Mouse (Mus musculus): ENCODE results near the gene Ctse. TPM values are rescaled to one million over a fixed set of nuclear protein-coding genes. Genes with fewer than 3 reads are reported as not detected.

The Ctse gene
- polyA plus RNA-seq, 1 experiment from 2014 or later: 0.95 TPM

GRCm38 (mm10) chr1:131689899-131690298 is 51.8 kb downstream of the Ctse start:
- no peaks in the 10 kb centered on the region for H3K27me3 ChIP-seq (ENCODE audit: control insufficient read depth, insufficient read depth, low read depth, low read length)
- no peak overlapping the region for H3K4me2 ChIP-seq (ENCODE audit: low read depth, low read length)
- no peaks in the 10 kb centered on the region for H3K9me3 ChIP-seq (ENCODE audit: control insufficient read depth, low read length)
- H3K9ac ChIP-seq (ENCODE audit: low read length): no peak overlapping the region
- 84% methylated on average over 5 of the region's 5 CpGs for WGBS
- no peaks in the 10 kb centered on the region for H3K36me3 ChIP-seq (ENCODE audit: control insufficient read depth, insufficient read depth, low read length)
- no peak overlapping the region for H3K4me3 ChIP-seq (ENCODE audit: low read length)
- ATAC-seq (ENCODE audit: low read depth): no peak
- H3K27ac ChIP-seq (ENCODE audit: low read length): no peak overlapping the region
- H3K4me1 ChIP-seq (replicated peaks; ENCODE audit: control insufficient read depth, insufficient read depth, low read length): no peaks in the 10 kb centered on the region

GRCm38 (mm10) chr1:131690435-131690834 is 52.3 kb downstream of the Ctse start:
- H3K36me3 ChIP-seq (ENCODE audit: control insufficient read depth, insufficient read depth, low read length): no peaks in the 10 kb centered on the region
- no peak overlapping the region for H3K9ac ChIP-seq (ENCODE audit: low read length)
- no peaks in the 10 kb centered on the region for H3K27me3 ChIP-seq (ENCODE audit: control insufficient read depth, insufficient read depth, low read depth, low read length)
- WGBS: 29% methylated on average over 3 of the region's 3 CpGs
- no peak overlapping the region for H3K4me2 ChIP-seq (ENCODE audit: low read depth, low read length)
- H3K4me1 ChIP-seq (replicated peaks; ENCODE audit: control insufficient read depth, insufficient read depth, low read length): no peaks in the 10 kb centered on the region
- no peaks in the 10 kb centered on the region for H3K9me3 ChIP-seq (ENCODE audit: control insufficient read depth, low read length)
- H3K4me3 ChIP-seq (ENCODE audit: low read length): no peak overlapping the region
- no peak overlapping the region for H3K27ac ChIP-seq (ENCODE audit: low read length)
- ATAC-seq (ENCODE audit: low read depth): peak; percentile 76

DNA sequence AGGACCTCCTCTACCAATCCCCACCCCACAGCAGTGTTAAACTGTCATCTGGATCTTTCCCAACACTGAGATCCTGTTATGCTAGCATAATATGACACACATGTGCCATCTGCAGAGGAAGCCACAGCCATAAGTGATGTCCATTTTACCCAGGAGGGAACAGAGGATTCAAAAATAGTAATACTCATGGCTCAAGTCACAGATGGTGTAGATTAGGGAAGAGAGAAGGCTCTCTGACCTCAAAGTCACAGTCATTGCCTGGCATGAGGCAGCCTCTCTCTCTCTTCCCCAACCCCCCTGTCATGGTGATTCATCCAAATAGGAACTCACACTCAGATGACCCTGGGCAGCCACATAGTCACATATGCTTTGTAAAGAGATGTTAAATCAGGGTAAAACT is 53.2 kb downstream of the Ctse start:
- no peak for ATAC-seq (ENCODE audit: low read depth)
- H3K4me2 ChIP-seq (ENCODE audit: low read depth, low read length): no peak overlapping the region
- H3K9me3 ChIP-seq (ENCODE audit: control insufficient read depth, low read length): no peaks in the 10 kb centered on the region
- H3K4me1 ChIP-seq (replicated peaks; ENCODE audit: control insufficient read depth, insufficient read depth, low read length): no peaks in the 10 kb centered on the region
- H3K27ac ChIP-seq (ENCODE audit: low read length): no peak overlapping the region
- H3K9ac ChIP-seq (ENCODE audit: low read length): no peak overlapping the region
- H3K27me3 ChIP-seq (ENCODE audit: control insufficient read depth, insufficient read depth, low read depth, low read length): no peaks in the 10 kb centered on the region
- no peaks in the 10 kb centered on the region for H3K36me3 ChIP-seq (ENCODE audit: control insufficient read depth, insufficient read depth, low read length)
- no peak overlapping the region for H3K4me3 ChIP-seq (ENCODE audit: low read length)

- Histone ChIP-seq H3K36me3 (ENCODE audit: control insufficient read depth, insufficient read depth, low read length) (no peaks in the 10 kb centered on the region), H3K4me1 (replicated peaks; ENCODE audit: control insufficient read depth, insufficient read depth, low read length) (no peaks in the 10 kb centered on the region), H3K9me3 (ENCODE audit: control insufficient read depth, low read length) (no peaks in the 10 kb centered on the region), H3K4me2 (ENCODE audit: low read depth, low read length) (no peak overlapping the region), H3K4me3 (ENCODE audit: low read length) (no peak overlapping the region), H3K9ac (ENCODE audit: low read length) (no peak overlapping the region), H3K27ac (ENCODE audit: low read length) (no peak overlapping the region), H3K27me3 (ENCODE audit: control insufficient read depth, insufficient read depth, low read depth, low read length) (no peaks in the 10 kb centered on the region)
- ATAC-seq (ENCODE audit: low read depth): no peak; the same call in 1 of the 2 replicates
- WGBS: 64% methylated on average over 2 of the region's 2 CpGs
Measured at GRCm38 (mm10) chr1:131695308-131695707, 57.2 kb downstream of the Ctse start.

GRCm38 (mm10) chr1:131696325-131696724 is 58.2 kb downstream of the Ctse start:
- WGBS: 45% methylated on average over 4 of the region's 4 CpGs
- Histone ChIP-seq H3K9me3 (ENCODE audit: control insufficient read depth, low read length) (no peaks in the 10 kb centered on the region), H3K4me1 (replicated peaks; ENCODE audit: control insufficient read depth, insufficient read depth, low read length) (no peaks in the 10 kb centered on the region), H3K4me3 (ENCODE audit: low read length) (no peak overlapping the region), H3K4me2 (ENCODE audit: low read depth, low read length) (no peak overlapping the region), H3K9ac (ENCODE audit: low read length) (no peak overlapping the region), H3K36me3 (ENCODE audit: control insufficient read depth, insufficient read depth, low read length) (no peaks in the 10 kb centered on the region), H3K27ac (ENCODE audit: low read length) (no peak overlapping the region), H3K27me3 (ENCODE audit: control insufficient read depth, insufficient read depth, low read depth, low read length) (no peaks in the 10 kb centered on the region)
- no peak for ATAC-seq (ENCODE audit: low read depth)

GRCm38 (mm10) chr1:131698770-131699169 is 60.7 kb downstream of the Ctse start:
- WGBS: 86% methylated on average over 3 of the region's 3 CpGs
- H3K27ac ChIP-seq (ENCODE audit: low read length): no peak overlapping the region
- H3K9ac ChIP-seq (ENCODE audit: low read length): no peak overlapping the region
- no peaks in the 10 kb centered on the region for H3K9me3 ChIP-seq (ENCODE audit: control insufficient read depth, low read length)
- no peak overlapping the region for H3K4me2 ChIP-seq (ENCODE audit: low read depth, low read length)
- H3K36me3 ChIP-seq (ENCODE audit: control insufficient read depth, insufficient read depth, low read length): no peaks in the 10 kb centered on the region
- H3K27me3 ChIP-seq (ENCODE audit: control insufficient read depth, insufficient read depth, low read depth, low read length): no peaks in the 10 kb centered on the region
- ATAC-seq (ENCODE audit: low read depth): no peak
- H3K4me1 ChIP-seq (replicated peaks; ENCODE audit: control insufficient read depth, insufficient read depth, low read length): no peaks in the 10 kb centered on the region; the same call in 1 of the 2 replicates
- H3K4me3 ChIP-seq (ENCODE audit: low read length): no peak overlapping the region

DNA sequence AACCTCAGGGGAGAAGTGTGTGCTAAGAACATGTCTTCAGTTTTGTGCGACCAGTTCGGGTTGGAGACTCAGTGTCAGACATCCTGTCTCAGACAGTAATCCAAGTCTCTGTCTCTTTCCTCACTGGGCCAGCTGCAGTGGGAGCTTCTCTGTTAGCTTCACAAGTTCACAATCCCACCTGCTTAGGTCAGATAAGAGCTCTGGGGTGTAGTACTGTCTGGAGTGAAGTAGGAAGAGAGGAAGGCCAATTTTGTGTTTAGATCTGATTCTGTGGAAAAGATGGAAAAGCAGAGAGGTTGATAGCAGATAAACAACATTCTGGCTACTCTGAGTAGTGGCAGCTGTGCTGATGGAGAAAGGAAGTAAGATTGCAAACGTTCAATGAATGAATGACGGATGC is 61.5 kb downstream of the Ctse start:
- Histone ChIP-seq H3K27ac (ENCODE audit: low read length) (no peak overlapping the region), H3K27me3 (ENCODE audit: control insufficient read depth, insufficient read depth, low read depth, low read length) (no peaks in the 10 kb centered on the region), H3K4me2 (ENCODE audit: low read depth, low read length) (no peak overlapping the region), H3K4me1 (replicated peaks; ENCODE audit: control insufficient read depth, insufficient read depth, low read length) (no peaks in the 10 kb centered on the region; the same call in 1 of the 2 replicates), H3K9ac (ENCODE audit: low read length) (no peak overlapping the region), H3K36me3 (ENCODE audit: control insufficient read depth, insufficient read depth, low read length) (no peaks in the 10 kb centered on the region), H3K4me3 (ENCODE audit: low read length) (no peak overlapping the region), H3K9me3 (ENCODE audit: control insufficient read depth, low read length) (no peaks in the 10 kb centered on the region)
- ATAC-seq (ENCODE audit: low read depth): no peak
- 44% methylated on average over 4 of the region's 4 CpGs for WGBS

DNA sequence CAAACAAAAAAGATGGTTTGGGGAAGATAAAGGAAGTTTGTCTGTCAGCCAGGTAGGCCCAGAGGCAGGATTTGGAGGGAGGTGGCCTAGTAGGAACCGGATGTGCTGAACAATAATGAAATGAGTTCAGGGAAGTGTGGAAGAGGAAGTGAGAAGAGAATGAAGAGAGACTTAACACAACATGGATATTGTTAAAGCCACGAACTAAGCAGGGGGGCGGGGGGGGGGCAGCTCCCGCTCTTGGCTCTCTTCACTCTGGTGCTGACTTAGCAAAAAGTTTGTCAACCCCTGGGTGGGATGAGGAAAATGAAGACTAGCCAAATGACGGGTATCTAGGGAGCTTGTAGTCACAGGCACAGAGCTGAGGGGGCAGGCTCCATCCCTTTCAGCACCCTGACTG is 62.3 kb downstream of the Ctse start:
- no peak overlapping the region for H3K27ac ChIP-seq (ENCODE audit: low read length)
- no peak overlapping the region for H3K9ac ChIP-seq (ENCODE audit: low read length)
- H3K9me3 ChIP-seq (ENCODE audit: control insufficient read depth, low read length): no peaks in the 10 kb centered on the region
- no peaks in the 10 kb centered on the region for H3K36me3 ChIP-seq (ENCODE audit: control insufficient read depth, insufficient read depth, low read length)
- H3K4me3 ChIP-seq (ENCODE audit: low read length): no peak overlapping the region
- WGBS: 53% methylated on average over 5 of the region's 5 CpGs
- H3K4me2 ChIP-seq (ENCODE audit: low read depth, low read length): no peak overlapping the region
- no peaks in the 10 kb centered on the region for H3K27me3 ChIP-seq (ENCODE audit: control insufficient read depth, insufficient read depth, low read depth, low read length)
- H3K4me1 ChIP-seq (replicated peaks; ENCODE audit: control insufficient read depth, insufficient read depth, low read length): no peaks in the 10 kb centered on the region; the same call in 1 of the 2 replicates
- no peak for ATAC-seq (ENCODE audit: low read depth)

DNA sequence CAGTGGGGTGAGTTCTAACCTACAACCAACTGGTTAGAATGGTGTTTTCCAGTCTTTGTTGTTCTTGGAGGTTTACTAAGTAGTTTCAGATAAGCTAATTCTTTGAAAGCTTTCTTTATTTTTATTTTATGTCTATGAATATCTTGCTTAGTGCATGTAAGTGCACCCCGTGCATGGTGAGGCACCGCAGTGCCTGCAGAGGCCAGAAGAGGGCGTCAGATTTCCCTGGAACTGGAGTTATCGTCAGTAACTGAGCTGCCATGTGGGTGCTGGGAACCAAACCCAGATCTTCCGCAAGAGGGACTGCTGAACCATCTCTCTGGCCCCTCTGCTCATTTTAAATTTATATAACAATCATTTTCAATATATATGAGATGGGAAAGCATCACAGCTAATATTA is 63.3 kb downstream of the Ctse start:
- H3K4me2 ChIP-seq (ENCODE audit: low read depth, low read length): no peak overlapping the region
- no peaks in the 10 kb centered on the region; the same call in 1 of the 2 replicates for H3K4me1 ChIP-seq (replicated peaks; ENCODE audit: control insufficient read depth, insufficient read depth, low read length)
- no peak overlapping the region for H3K27ac ChIP-seq (ENCODE audit: low read length)
- H3K27me3 ChIP-seq (ENCODE audit: control insufficient read depth, insufficient read depth, low read depth, low read length): no peaks in the 10 kb centered on the region
- ATAC-seq (ENCODE audit: low read depth): no peak
- H3K9ac ChIP-seq (ENCODE audit: low read length): no peak overlapping the region
- H3K4me3 ChIP-seq (ENCODE audit: low read length): no peak overlapping the region
- no peaks in the 10 kb centered on the region for H3K36me3 ChIP-seq (ENCODE audit: control insufficient read depth, insufficient read depth, low read length)
- WGBS: 85% methylated on average over 5 of the region's 5 CpGs
- no peaks in the 10 kb centered on the region for H3K9me3 ChIP-seq (ENCODE audit: control insufficient read depth, low read length)

- H3K4me1 ChIP-seq (replicated peaks; ENCODE audit: control insufficient read depth, insufficient read depth, low read length): no peaks in the 10 kb centered on the region; the same call in 1 of the 2 replicates
- H3K27ac ChIP-seq (ENCODE audit: low read length): no peak overlapping the region
- H3K27me3 ChIP-seq (ENCODE audit: control insufficient read depth, insufficient read depth, low read depth, low read length): no peaks in the 10 kb centered on the region
- WGBS: 32% methylated on average over 8 of the region's 8 CpGs
- no peaks in the 10 kb centered on the region for H3K9me3 ChIP-seq (ENCODE audit: control insufficient read depth, low read length)
- H3K4me2 ChIP-seq (ENCODE audit: low read depth, low read length): no peak overlapping the region
- H3K36me3 ChIP-seq (ENCODE audit: control insufficient read depth, insufficient read depth, low read length): no peaks in the 10 kb centered on the region
- H3K4me3 ChIP-seq (ENCODE audit: low read length): no peak overlapping the region
- H3K9ac ChIP-seq (ENCODE audit: low read length): no peak overlapping the region
- ATAC-seq (ENCODE audit: low read depth): peak; percentile 63
Measured at GRCm38 (mm10) chr1:131702094-131702766, 64.1 kb downstream of the Ctse start.
